Mouse (Mus musculus) adrenal gland, adult 2 months (tissue): ENCODE results near the gene Myom1. TPM values are rescaled to one million over a fixed set of nuclear protein-coding genes. Genes with fewer than 3 reads are reported as not detected.

Source experiments
- DNase-seq: peaks from one replicate; pipeline ENCODE4 v3.0.0; 2021
- polyA plus RNA-seq: library from polyadenylated mRNA; depleted of rRNA; stranded (reverse); fragments of >200 nt; gene quantifications from 2 replicates; pipeline ENCODE4 v1.2.3, GENCODE M21; 2012
- total RNA-seq, 2 experiments: library from RNA; stranded (reverse); gene quantifications; 2 replicates each; pipeline ENCODE4 v1.2.3; 2021

The Myom1 gene
- total and polyA plus RNA-seq, 3 experiments: 0.89 to 2.0 (median 1.8) TPM

DNA sequence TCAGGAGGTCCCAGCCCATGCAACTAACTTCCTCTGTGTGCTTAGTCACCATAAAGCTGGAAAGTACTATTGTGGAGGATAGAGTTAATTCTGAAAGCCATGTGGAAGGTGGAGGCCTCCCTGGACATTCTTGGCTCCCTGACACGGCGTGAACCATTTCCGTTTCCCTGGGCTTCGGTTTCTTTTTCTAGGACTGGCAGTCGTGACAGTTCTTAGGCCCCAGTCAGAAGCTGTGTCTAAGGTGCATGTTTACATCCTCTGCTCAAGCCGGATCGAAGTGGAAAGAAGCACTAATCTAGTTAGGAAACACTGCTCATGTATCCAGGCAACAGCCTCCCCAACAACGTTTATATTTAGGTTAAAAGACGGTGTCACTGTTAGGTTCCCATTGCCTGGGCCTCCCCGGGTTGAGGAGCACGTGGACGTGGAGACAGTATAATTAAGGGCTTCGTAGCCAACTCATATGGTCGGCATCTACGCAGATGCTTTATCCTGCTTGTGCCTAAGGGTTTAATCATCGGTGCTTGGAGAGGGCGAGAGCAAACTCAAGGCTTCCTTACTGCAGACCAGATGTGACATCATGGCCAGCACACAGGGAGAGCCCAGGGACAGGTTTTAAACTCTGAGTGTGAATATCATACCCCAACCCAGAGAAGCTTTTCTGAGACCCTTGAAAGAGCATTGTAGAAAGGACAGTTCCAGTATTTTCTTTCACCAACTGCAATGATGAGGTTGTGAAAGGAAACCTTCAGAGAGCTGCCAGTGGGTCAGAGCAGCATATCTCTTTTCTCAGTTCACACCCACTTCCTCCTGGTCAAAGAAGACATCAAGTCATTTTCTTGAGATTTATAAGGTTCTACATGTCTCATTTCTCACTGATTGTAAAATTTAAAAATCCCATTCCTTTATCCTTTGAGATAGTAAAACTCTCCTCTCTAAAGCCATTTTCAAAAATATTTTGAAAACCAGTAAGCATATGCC lies 100.4 kb downstream of the Myom1 start:
- no peak for DNase-seq

DNA sequence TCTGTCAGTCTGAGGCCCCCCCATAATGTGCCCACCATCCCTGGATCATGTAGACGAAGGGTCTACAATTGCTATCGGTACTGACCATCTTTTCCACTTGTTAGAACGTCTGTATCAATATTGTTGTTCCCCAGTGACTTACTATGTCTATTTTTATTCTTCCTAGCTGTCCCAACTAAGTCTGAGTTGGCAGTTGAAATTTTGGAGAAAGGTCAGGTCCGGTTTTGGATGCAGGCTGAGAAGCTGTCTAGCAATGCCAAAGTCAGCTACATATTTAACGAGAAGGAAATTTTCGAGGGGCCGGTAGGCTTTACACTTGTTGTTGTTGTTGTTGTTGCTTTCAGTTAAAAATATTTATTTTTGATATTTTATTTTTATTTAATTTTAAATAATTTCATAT lies 102.9 kb downstream of the Myom1 start:
- no peak for DNase-seq

DNA sequence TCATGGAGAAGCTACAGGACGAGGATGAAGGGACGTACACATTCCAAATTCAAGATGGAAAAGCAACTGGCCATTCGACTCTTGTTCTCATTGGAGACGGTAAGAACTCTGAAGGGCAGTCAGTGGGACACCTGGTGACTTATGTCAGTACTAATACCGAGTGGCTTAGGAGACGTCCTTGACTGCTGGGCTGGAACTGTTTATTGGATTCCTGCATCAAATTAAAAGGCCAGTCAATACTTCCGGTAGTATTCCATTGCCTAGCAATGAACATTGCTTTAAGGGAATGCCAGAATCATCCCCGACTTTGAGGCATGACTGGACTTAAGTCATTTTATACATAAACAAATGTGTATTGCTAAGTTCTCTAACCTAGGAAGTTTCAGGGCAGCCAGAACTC lies 103.8 kb downstream of the Myom1 start:
- no peak for DNase-seq

DNA sequence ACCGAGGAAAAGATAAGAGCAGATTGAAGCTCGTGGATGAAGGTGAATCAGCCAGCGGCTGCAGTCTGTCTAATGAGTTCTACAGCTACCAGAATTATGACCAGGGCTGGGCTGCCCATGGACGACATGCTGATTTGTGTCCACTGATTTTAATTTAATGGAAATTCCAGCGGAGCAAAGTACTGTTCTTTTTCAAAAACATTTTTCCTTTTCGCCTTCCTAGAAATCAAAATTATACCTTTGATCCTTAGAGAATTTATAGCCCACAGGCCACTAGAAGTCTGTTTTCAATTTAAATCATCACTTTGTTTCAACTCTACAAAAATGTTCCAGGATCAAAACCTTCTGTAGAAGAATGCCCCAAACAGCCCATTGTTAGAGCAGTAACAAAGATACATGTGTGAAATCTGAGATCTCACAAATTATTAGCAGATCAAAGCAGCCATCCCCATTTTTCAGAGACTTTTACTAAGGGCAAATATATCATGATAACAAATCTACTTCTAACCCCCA lies 108.4 kb downstream of the Myom1 start:
- no peak for DNase-seq

DNA sequence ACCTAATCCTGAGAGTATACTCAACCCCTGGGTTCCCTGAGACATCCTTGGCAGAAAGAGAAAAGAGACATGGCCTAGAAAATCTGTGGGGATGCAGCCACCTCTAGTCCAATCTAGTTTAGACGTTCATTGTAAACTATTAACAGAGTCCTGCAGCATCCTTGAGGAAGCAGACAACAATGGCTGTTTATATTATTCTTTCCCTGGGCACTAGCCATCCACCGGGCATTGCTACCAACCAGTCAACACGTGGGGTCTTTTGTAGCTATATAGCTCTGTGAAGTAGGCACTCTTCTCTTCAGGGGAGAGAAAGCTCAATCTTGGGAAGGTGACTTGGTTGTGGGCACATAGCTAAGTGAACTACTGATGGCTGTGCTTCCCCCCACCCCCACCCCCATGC lies 110.3 kb downstream of the Myom1 start:
- DNase-seq: no peak

DNA sequence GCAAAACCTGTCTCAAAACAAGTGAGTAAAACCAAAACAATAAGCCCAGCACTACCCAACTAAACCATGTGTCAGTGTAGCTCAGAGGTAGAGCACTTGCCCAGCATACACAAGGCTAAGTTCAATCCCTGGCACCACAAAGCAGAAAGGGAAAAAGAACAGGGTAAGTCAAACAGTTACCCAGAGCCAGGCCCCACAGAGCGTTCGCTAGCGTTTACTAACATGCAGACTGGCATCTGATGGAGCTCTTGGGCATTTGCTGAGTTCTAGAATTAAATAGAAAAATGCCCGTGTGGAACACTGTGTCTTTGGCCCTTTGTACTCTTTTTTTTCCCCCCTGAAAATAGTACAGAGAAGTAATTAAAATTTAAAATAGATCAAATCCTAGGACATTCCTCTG lies 111.8 kb downstream of the Myom1 start:
- no peak for DNase-seq

DNA sequence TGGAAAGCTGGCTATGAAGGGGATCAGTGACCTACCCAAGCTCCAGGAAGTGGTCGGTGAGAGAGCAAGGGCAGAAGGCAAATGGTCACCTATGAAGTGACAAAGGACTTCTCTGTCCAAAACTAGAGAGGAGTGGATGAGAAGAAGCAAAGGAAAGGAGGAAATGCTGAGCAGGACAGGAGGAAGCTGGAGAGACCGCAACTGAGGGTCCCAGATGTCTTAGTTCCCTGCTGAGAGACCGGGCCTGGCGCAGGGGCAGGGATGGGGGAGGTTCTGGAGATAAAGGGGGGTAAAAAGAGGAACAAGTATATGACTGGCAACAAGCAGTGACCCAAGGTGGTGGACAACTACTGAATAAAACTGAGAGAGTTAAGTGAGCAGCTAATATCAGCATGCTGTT lies 115.5 kb downstream of the Myom1 start:
- no peak for DNase-seq

DNA sequence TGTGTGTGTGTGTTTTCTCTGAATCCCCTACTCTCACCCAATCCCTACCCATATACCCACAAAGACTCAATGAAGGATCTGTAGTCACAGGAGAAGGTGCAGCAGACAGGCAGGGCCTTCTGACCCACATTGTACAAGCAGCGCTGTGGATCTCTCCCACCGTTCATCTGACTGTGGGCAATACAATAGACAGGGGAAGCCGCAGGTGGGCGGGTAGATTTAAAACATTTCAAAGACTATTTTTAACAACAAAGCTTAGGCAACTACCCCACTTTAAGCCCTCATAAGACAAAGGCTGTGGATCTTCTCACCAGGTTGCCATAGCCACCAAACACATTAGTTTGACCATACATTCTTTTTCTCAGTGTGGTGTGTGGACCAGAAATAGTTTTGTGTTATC lies 116.2 kb downstream of the Myom1 start:
- DNase-seq: no peak

DNA sequence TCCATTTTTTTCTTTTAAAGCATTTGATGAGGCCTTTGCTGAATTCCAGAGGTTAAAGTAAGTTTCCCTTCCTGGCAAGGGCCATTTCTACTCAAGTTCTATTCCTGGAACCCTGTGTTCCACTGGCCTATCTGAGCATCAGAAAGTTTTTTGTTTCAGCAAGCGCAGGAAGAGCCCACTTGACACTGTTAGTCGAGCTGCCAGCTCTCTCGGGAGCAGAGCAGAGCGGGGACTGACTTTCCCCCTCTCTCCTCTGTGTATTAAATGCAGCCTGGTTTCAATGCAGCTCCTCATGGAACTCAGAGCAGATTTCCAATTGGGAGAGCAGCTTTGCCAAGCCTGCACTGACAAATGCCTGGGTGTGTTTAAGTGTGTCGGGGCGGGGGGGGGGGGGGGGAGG lies 118.2 kb downstream of the Myom1 start:
- no peak for DNase-seq

DNA sequence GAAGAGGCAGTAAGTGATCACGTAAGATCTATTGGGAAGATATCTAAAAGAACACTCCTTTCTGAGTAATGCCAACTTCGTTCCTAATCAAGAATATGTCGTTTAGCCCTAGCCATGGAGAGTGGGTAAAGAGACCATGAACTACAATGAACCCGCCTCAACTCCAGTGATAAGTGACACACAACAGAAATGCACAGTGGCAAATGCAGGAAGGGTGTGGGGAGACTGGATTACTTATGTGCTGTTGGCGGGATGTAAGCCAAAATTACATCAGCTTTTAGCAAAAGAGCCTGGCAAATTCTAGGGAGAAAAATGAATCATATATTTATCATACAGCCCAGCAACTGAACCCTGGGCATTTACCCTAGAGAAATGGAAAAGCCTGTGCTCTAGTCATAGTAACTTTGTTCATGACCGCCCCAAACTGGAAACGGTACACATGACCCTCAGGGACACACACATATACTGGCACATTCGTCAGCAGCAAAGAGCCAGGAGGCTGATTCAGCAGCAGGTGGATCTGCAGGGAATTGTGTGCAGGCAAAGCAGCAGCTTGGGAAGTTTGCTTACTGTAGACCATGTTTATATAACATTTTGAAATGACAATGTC lies 121.7 kb downstream of the Myom1 start:
- DNase-seq: no peak

DNA sequence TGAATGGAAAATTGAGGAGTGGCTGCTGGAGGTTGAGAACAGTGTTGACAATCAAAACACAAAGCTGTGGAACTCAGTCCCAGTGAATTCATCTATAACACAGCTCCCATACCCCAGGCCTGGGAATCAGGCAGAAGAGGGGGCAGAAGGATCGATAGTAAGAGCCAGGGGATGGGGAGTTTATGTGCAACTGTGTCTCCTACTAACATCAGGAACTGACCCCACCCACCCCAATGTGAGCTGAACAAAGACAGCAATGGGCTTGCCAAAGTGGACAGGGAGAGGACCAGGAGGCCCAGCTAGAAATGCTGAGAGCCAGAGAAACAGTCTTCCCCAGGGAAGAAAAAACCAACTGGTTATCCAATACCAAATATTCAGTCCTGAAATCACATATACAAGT lies 122.2 kb downstream of the Myom1 start:
- DNase-seq: no peak

DNA sequence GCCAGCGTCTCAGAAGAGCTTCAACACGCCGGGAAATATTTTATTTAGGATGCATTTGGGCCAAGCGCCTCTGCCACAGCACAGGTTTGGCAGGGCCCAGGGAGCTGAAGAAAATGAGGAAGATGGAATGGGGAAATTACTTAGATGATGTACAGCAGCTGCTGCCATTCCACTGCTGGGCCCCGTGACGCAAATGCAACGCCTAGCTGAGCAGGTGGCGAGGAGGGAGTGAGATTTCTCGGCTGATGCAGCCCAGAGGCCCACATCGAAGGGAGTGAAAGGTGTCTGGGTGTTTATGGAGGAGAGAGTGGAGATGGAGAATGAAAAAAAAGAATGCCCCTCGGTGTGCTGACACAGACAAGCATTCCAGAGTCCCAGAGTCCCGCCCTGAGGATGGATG lies 123.1 kb downstream of the Myom1 start:
- no peak for DNase-seq

DNA sequence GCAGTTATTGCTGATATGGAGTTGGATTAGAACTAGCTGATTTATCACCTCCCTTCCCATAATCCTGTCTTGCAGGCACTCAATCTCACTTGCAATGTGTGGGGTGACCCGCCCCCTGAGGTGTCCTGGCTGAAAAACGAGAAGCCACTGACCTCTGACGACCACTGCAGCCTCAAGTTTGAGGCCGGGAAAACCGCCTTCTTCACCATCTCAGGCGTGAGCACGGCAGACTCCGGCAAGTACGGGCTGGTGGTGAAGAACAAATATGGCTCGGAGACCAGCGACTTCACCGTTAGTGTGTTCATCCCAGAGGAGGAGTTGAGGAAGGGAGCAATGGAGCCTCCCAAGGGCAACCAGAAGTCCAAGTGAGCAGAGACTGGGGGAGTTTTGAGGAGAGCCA lies 123.6 kb downstream of the Myom1 start:
- DNase-seq: no peak

DNA sequence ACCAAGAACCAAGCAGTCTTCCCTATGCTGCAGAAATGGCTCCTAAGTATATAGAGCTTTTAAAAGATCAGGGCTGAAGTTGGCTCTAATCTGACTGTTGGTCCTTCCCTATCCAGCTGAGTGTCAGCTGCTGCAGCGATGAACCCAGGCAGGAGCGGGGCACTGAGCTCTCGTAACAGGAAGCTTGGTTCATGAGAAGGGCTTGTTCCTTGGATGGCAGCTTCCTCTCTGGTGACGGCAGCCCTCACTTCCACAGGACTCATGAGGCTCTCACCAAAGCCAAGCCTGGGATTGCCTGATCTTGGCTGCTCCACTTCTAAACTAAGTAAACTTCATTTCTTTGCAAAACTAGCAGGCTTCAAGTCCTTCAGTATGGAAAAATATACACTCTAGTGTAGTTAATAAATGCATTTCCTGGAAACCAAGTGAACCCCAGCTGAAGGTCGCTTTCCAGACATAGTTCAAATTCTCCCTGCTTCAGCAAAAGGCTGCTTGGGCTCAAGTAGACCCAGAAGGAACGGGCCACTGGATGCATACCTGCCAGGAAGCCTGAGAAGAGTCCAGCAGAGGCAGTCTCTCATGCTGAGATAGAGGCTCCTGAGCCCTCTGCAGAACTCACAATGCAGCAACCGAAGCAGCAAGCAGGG lies 125.2 kb downstream of the Myom1 start:
- no peak for DNase-seq

DNA sequence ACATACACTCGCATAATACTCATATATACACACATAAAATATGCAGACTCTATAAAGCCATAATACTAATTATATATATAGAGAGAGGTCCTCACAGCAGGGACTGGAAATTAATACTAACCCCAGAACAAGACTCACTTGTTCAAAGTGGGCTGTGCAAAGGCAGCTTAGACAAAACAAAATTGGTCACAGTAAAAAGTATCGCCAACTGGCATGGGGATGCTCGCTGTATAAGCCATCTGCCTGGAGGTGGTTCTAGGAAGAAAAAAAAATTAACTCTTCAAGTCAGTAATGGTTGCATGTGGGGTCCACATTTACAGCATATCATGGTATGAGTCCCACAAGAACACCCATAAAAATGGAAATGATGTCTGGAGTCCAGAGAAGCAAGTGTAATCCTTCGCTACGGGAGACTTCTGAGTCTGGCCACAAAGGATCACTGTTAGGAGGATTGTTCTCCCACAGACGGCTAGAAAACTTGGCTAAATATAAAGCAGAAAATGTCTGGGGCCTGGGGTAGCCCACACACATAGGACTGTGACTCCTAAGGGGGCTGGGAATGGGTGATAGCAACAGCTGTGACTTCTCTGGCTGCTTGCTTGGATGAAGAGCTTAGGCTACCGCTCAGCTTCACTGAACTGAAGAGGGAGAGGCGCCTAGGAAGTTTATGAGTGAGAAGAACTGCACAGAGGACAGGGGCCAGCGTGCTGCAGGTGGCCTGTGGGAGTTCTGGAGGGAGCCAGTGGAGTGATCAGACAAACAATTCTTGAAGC lies 127.2 kb downstream of the Myom1 start:
- DNase-seq: no peak

DNA sequence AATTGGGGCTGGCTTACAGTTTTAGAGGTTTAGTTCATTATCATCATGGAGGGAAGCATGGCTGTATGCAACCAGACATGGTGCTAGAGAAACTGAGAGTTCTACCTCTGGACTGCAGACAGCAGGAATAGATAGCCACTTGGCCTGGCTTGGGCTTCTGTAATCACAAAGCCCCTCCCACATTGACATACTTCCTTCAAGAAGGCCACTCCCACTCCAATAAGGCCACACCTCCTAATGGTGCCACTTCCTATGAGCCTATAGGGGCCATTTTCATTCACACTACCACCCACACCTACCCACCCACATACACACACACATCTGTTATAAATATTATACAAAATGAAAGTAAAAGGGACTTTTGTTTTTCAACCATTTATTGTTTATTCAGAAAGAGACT lies 129.8 kb downstream of the Myom1 start:
- no peak for DNase-seq

DNA sequence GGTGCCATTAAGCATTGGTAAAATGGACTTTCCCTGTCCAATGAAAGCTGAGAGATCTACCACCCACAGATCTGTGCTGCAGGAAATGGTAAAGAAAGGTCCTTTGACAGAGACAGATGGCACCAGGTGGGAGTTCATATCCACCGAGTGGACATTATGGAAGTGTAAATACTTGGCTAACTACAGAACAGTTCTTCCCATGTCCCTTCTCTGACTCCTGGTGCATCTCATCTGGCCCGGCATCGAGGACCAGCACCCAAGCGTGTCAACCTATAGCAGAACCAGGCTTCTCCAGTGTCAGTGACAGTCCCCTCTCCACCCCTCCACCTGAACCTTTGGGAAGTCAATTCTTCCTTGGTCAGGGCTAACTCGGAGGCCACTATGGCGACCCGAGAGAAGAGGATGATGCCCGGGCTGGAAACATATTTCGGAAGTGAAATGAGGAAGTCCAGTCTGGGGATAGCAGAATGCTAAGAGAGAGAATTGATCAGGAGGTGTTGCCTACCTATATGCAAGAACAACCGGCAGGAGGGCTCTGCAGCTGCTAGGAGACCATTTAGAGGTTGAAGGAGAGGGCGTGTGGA lies 130.5 kb downstream of the Myom1 start:
- no peak for DNase-seq

DNA sequence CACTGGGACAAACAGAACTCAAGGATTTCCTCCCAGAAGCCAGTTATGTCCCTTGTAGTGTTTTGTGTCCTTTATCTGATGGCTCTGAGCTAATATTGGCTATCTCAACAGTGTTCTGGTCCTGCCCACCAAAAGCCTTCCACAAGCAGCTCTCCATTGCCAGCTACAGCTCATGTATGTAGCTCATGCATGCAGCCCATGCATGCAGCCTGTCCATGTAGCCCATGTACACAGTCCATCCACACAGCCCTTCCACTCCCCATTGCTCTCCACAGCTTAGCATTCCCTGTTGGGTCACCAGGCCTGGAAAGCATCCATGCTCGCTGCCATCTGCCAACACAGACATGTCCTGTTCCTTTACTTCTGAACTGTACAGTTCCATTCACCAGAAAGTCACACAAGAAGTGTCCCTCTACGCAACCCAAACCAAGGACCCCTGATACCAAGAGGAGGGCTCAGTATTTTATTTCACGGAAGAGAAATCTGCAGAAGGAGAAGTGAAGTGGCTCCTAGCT lies 132.1 kb downstream of the Myom1 start:
- DNase-seq: no peak

DNA sequence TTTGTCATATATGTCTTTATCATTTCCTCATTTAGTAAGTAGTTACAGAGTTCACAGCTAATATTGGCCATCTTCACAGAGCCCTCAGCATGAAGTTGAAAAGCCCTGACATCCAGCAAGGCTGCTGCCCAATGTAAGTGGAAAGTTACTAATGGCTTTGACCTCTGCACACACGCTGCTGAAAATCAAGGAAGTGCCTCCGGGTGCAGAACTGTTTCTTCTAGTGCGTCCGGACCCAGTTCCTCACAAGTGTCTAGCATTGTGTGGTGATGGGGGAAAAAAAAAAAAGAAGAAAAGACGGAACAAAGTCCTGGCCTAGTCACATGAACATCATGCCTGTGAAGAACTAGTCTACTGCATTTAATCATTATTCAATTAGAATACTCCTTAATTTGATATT lies 132.7 kb downstream of the Myom1 start:
- DNase-seq: peak; percentile 35

DNA sequence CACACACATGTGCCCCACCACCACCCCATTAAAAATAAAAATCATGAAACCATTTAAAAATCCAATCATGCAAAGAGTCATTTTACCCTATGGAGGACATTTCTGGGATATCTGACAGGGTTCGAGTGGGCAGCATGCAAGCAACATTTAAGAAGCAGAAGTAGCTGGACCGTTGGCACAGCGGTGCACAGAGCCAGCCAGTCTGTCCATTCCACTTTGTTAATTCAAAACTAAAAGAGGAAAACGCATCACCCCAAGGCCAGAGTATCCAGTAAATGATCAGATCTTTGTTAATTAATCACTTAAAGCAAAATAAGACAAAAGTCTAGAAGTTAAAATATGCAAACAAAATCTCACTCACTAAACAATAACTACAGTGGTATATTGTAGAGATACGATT lies 133.4 kb downstream of the Myom1 start:
- no peak for DNase-seq
